Mouse (Mus musculus) CH12.LX (cell line): ENCODE data around the gene Cfh.

Experiments
- CHD2 ChIP-seq: IDR thresholded peaks from 2 replicates; pipeline ENCODE4 v1.6.1; 2011; ENCODE audit warnings: low read length, improper control_type of control experiment
- EP300 ChIP-seq: IDR thresholded peaks from 2 replicates; pipeline ENCODE4 v1.6.1; 2011; ENCODE audit warnings: low read length, improper control_type of control experiment
- MAFK ChIP-seq: IDR thresholded peaks from 2 replicates; pipeline ENCODE4 v1.6.1; 2011; ENCODE audit warnings: low read length, improper control_type of control experiment; ENCODE audit not compliant: insufficient replicate concordance
- MAX ChIP-seq: IDR thresholded peaks from 2 replicates; pipeline ENCODE4 v1.6.1; 2011; ENCODE audit warnings: low read length, improper control_type of control experiment
- POLR2A ChIP-seq: IDR thresholded peaks from 2 replicates; pipeline ENCODE4 v1.6.1; 2011; ENCODE audit warnings: low read depth, mild to moderate bottlenecking, improper control_type of control experiment, low read length
- POLR2AphosphoS2 ChIP-seq: IDR thresholded peaks from 2 replicates; pipeline ENCODE4 v1.6.1; 2011; ENCODE audit warnings: low read depth, low read length, improper control_type of control experiment
- SIN3A ChIP-seq: IDR thresholded peaks from 2 replicates; pipeline ENCODE4 v1.6.1; 2012; ENCODE audit warnings: low read length, improper control_type of control experiment, inconsistent platforms
- ZC3H11A ChIP-seq: IDR thresholded peaks from 2 replicates; pipeline ENCODE4 v1.6.1; 2012; ENCODE audit warnings: low read depth, mild to moderate bottlenecking, inconsistent platforms, low read length, improper control_type of control experiment
- ZKSCAN1 ChIP-seq: IDR thresholded peaks from 2 replicates; pipeline ENCODE4 v1.6.1; 2012; ENCODE audit warnings: low read depth, inconsistent platforms, low read length, improper control_type of control experiment, borderline replicate concordance
- ZNF384 ChIP-seq: IDR thresholded peaks from 2 replicates; pipeline ENCODE4 v1.6.1; 2012; ENCODE audit warnings: low read depth, low read length, improper control_type of control experiment, inconsistent platforms

DNA sequence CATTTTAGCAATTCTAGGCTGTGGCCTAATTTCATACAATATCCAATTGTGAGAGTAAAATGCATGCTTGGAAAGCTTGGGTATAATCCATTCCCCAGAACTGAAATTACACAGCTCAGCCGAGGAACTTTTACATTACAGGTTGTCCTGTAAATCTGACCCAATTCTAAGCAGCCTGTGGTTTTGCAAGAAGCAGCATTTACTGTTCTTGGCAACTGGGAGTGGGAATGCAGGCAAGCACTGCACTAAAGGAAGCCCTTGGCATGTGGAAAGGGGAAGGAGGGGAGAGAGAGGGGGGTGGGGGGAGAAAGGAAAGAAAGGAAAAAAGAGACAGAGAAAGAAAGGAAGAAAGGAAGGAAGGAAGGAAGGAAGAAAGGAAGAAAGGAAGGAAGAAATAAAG, 3.4 kb downstream of the Cfh start:
- TF ChIP-seq ZNF384: no peak
- TF ChIP-seq SIN3A: no peak
- no peak for TF ChIP-seq CHD2
- TF ChIP-seq MAFK: no peak
- TF ChIP-seq EP300: no peak
- TF ChIP-seq POLR2A: no peak
- TF ChIP-seq POLR2AphosphoS2: no peak
- TF ChIP-seq MAX: no peak
- TF ChIP-seq ZKSCAN1: no peak
- no peak for TF ChIP-seq ZC3H11A
